Mouse (Mus musculus): ENCODE data around the gene Gpr1.

DNA sequence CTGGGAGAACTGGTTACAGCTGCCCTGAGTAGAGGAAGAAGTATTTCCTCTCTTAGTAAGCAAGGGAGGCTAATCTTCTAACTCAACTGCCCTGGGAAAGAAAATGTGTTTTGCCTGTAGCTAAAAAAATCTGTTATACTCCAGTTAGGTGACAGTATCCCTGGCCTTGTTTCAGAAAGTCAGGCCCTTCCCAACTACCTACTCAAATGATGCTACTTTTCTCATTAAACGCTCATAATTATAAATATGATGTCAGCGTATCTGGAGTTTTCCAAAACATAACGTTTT lies at the start of gene Gpr1:
- TF ChIP-seq CHD2 (IDR thresholded peaks at IDR 0.05; ENCODE audit: low read depth, low read length) (no peak), HCFC1 (IDR thresholded peaks at IDR 0.05; ENCODE audit: borderline replicate concordance, insufficient read depth, low read length) (no peak)

Measured in ES-E14 (cell line).